ENCODE assay signal across 6 mouse cellular contexts in genomic region chr9:122313128-122313527, GRCm38 (mm10). TPM values are rescaled to one million over a fixed set of nuclear protein-coding genes. Genes with fewer than 3 reads are reported as not detected.
DNase-seq lines count a peak whose midpoint lies in the region; ATAC-seq and TF ChIP-seq lines count a peak whose summit lies in the region.
"Not testable (repeated sequence)": the region's sequence is repeated elsewhere in the genome, so short reads cannot be mapped to it uniquely, and the experiment has no call there.

No protein-coding gene starts in this region.

- H3K36me3 ChIP-seq in liver, embryonic 13.5 days; liver, embryonic 15.5 days (replicated peaks); liver, postnatal 0 days (replicated peaks; ENCODE audit: insufficient read depth, low read length): not testable (repeated sequence)

- WGBS in liver, embryonic 13.5 days (ENCODE audit: insufficient replicate concordance) = 46% methylated on average over 1 of the region's 1 CpGs
- WGBS in liver, embryonic 15.5 days (ENCODE audit: insufficient replicate concordance) = 37% methylated on average over 1 of the region's 1 CpGs
- 53% methylated on average over 1 of the region's 1 CpGs for WGBS in liver, postnatal 0 days (ENCODE audit: insufficient replicate concordance)

- not testable (repeated sequence) for H3K27me3 ChIP-seq in liver, embryonic 13.5 days; liver, embryonic 15.5 days; liver, postnatal 0 days (ENCODE audit: insufficient read depth, low read length)

- H3K9me3 ChIP-seq in liver, embryonic 13.5 days (replicated peaks); liver, embryonic 15.5 days (replicated peaks); liver, postnatal 0 days (ENCODE audit: low read length): not testable (repeated sequence)

- ATAC-seq in liver, embryonic 13.5 days (ENCODE audit: low read depth) = peak; percentile 59
- 0 out of 2 replicates have a peak, but pooled peaks have one; percentile 26 for ATAC-seq in liver, embryonic 15.5 days (ENCODE audit: insufficient read depth)
- ATAC-seq in liver, postnatal 0 days = peak; percentile 19; the same call in 1 of the 2 replicates

- not testable (repeated sequence) for H3K4me2 ChIP-seq in liver, embryonic 13.5 days; liver, embryonic 15.5 days; liver, postnatal 0 days (ENCODE audit: low read depth, low read length)

- not testable (repeated sequence) for H3K4me3 ChIP-seq in liver, embryonic 13.5 days (replicated peaks); liver, embryonic 15.5 days (replicated peaks); liver, postnatal 0 days (ENCODE audit: low read depth, low read length)

- not testable (repeated sequence) for H3K27ac ChIP-seq in liver, embryonic 13.5 days; liver, embryonic 15.5 days (replicated peaks); liver, postnatal 0 days (ENCODE audit: low read depth)

- H3K9ac ChIP-seq in liver, embryonic 13.5 days; liver, embryonic 15.5 days; liver, postnatal 0 days (replicated peaks): not testable (repeated sequence)

- peaks cover 44% of the 10 kb centered on the region for H3K4me1 ChIP-seq in liver, embryonic 13.5 days (replicated peaks)
- H3K4me1 ChIP-seq in liver, embryonic 15.5 days (replicated peaks) = peaks cover 33% of the 10 kb centered on the region
- H3K4me1 ChIP-seq in liver, postnatal 0 days (ENCODE audit: insufficient read depth) = peaks cover 22% of the 10 kb centered on the region

- TF ChIP-seq EP300 in liver, postnatal 0 days (IDR thresholded peaks at IDR 0.05; ENCODE audit: low read depth) = not testable (repeated sequence)

- TF ChIP-seq CTCF in liver, postnatal 0 days (IDR thresholded peaks at IDR 0.05; ENCODE audit: low read depth) = not testable (repeated sequence)

- peak; percentile 26 for DNase-seq in R1 (ENCODE audit: low read depth, low spot score)
- DNase-seq in gastrocnemius, postnatal 25 days = peak; percentile 1
- DNase-seq in liver = peak; percentile 23
- DNase-seq in liver, embryonic 13.5 days; liver, postnatal 0 days: not testable (repeated sequence)

RNA-seq across cellular contexts. Expression of gene Ano10, which starts 18.9 kb away (rescaled TPM):
- 10 to 100 TPM; 36.6 to 43.5 TPM for total RNA-seq in gastrocnemius, postnatal 25 days (2021)
- 10.8 and 10.9 TPM in 2 replicates for polyA plus RNA-seq in liver, embryonic 13.5 days (2015; fragmentation: Nextera tagmentation; extraction: Ambion mirVana)
- polyA plus RNA-seq in liver, embryonic 15.5 days (2015; fragmentation: Nextera tagmentation; extraction: Ambion mirVana) = 13.7 and 16.5 TPM in 2 replicates
- polyA plus RNA-seq in liver, postnatal 0 days (2015; fragmentation: Nextera tagmentation; extraction: Ambion mirVana) = 13.7 and 14.2 TPM in 2 replicates

RNA-seq across cellular contexts. Expression of gene Abhd5, which starts 38.3 kb away (rescaled TPM):
- total RNA-seq in gastrocnemius, postnatal 25 days (2021) = 10 to 100 TPM; 31.7 to 43.5 TPM
- 21.4 and 26.3 TPM in 2 replicates for polyA plus RNA-seq in liver, embryonic 13.5 days (2015; fragmentation: Nextera tagmentation; extraction: Ambion mirVana)
- polyA plus RNA-seq in liver, embryonic 15.5 days (2015; fragmentation: Nextera tagmentation; extraction: Ambion mirVana) = 24.6 and 27.0 TPM in 2 replicates
- 22.3 and 25.4 TPM in 2 replicates for polyA plus RNA-seq in liver, postnatal 0 days (2015; fragmentation: Nextera tagmentation; extraction: Ambion mirVana)
